Mouse (Mus musculus) MEL (cell line): ENCODE measurements around the gene Paqr5.

Experiments
- CTCF ChIP-seq, 3 experiments: IDR thresholded peaks in 2 of 3; conservative IDR thresholded peaks in 1 of 3; 2 replicates each; pipeline ENCODE4 v1.5.1; 2011 to 2012; ENCODE audit warnings: low read length in 3 of 3, low read depth in 2 of 3, mild to moderate bottlenecking in 2 of 3, improper control_type of control experiment in 1 of 3, inconsistent platforms in 1 of 3, mixed read lengths in 1 of 3, moderate library complexity in 1 of 3; ENCODE audit not compliant: control insufficient read depth in 1 of 3, insufficient read depth in 1 of 3, poor library complexity in 1 of 3, severe bottlenecking in 1 of 3
- E2F4 ChIP-seq: IDR thresholded peaks from 2 replicates; pipeline ENCODE4 v1.6.1; 2011; ENCODE audit warnings: low read depth, low read length, improper control_type of control experiment, borderline replicate concordance
- ELF1 ChIP-seq: IDR thresholded peaks from 2 replicates; pipeline ENCODE4 v1.6.1; 2014; ENCODE audit warnings: low read depth, mild to moderate bottlenecking, inconsistent platforms, low read length, improper control_type of control experiment, moderate library complexity
- EP300 ChIP-seq, 2 experiments: IDR thresholded peaks; 2 replicates each; pipeline ENCODE4 v1.6.1; 2011; ENCODE audit warnings: improper control_type of control experiment in 2 of 2, low read length in 2 of 2, low read depth in 1 of 2, mild to moderate bottlenecking in 1 of 2
- ETS1 ChIP-seq: IDR thresholded peaks from 2 replicates; pipeline ENCODE4 v1.6.1; 2012; ENCODE audit warnings: low read depth, mild to moderate bottlenecking, inconsistent platforms, low read length, improper control_type of control experiment, moderate library complexity
- MYC ChIP-seq: IDR thresholded peaks from 2 replicates; pipeline ENCODE4 v1.6.1; 2011; ENCODE audit warnings: low read depth, mild to moderate bottlenecking, low read length, improper control_type of control experiment, moderate library complexity
- POLR2A ChIP-seq, 2 experiments: IDR thresholded peaks; 2 replicates each; pipeline ENCODE4 v1.6.1; 2011 to 2012; ENCODE audit warnings: low read length in 2 of 2, mild to moderate bottlenecking in 2 of 2, control low read depth in 1 of 2, improper control_type of control experiment in 1 of 2, low read depth in 1 of 2, moderate library complexity in 1 of 2; ENCODE audit not compliant: control insufficient read depth in 1 of 2, insufficient read depth in 1 of 2, poor library complexity in 1 of 2
- SMC3 ChIP-seq: IDR thresholded peaks from 2 replicates; pipeline ENCODE4 v1.6.1; 2011; ENCODE audit warnings: low read depth, low read length, improper control_type of control experiment
- TCF12 ChIP-seq: IDR thresholded peaks from 2 replicates; pipeline ENCODE4 v1.6.1; 2014; ENCODE audit warnings: low read depth, mild to moderate bottlenecking, inconsistent platforms, low read length, improper control_type of control experiment, moderate library complexity
- USF1 ChIP-seq: IDR thresholded peaks from 2 replicates; pipeline ENCODE4 v1.6.1; 2014; ENCODE audit warnings: low read depth, mild to moderate bottlenecking, inconsistent platforms, low read length, improper control_type of control experiment, moderate library complexity
- ZKSCAN1 ChIP-seq: IDR thresholded peaks from 2 replicates; pipeline ENCODE4 v1.6.1; 2012; ENCODE audit warnings: low read depth, mild to moderate bottlenecking, inconsistent platforms, low read length, improper control_type of control experiment, moderate library complexity
- ZMIZ1 ChIP-seq: IDR thresholded peaks from 2 replicates; pipeline ENCODE4 v1.6.1; 2012; ENCODE audit warnings: low read depth, mild to moderate bottlenecking, inconsistent platforms, low read length, improper control_type of control experiment, moderate library complexity

GRCm38 (mm10) chr9:62017329-62017728 lies 9.3 kb downstream of the Paqr5 start:
- TF ChIP-seq EP300 (IDR thresholded peaks at IDR 0.05; ENCODE audit: low read depth in 1 of 2, low read length in 2 of 2) (no peak), USF1 (no peak), CTCF (IDR thresholded peaks at IDR 0.05 in 2 of 3, conservative IDR thresholded peaks at IDR 0.05 in 1 of 3; ENCODE audit: control insufficient read depth in 1 of 3, insufficient read depth in 1 of 3, low read depth in 2 of 3, low read length in 3 of 3, poor library complexity in 1 of 3, severe bottlenecking in 1 of 3) (no peak), SMC3 (no peak), POLR2A (IDR thresholded peaks at IDR 0.05; ENCODE audit: control insufficient read depth in 1 of 2, insufficient read depth in 1 of 2, low read depth in 1 of 2, low read length in 2 of 2, poor library complexity in 1 of 2) (no peak), E2F4 (no peak), MYC (no peak), ELF1 (no peak), TCF12 (no peak), ZMIZ1 (no peak), ETS1 (no peak), ZKSCAN1 (no peak)
